Mouse (Mus musculus): ENCODE results near the gene Manbal.

DNA sequence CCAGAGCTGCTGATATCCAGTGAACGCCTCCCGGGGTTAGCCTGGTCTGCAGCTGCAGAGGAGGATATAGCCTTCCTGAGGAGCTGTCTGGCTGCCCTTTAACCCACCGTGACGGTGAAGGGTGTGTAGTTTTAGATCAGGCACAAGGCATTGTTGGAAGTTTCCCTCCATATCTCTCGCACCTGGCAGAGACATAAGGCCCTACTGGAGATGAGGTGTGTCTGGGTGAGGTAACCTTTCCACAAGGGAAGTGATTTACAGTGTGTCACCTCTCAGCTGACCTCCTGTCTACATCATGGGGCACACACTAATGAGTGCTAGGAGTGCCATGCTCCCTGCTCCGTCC lies 58.2 kb downstream of the Manbal start:
- TF ChIP-seq CTCF (IDR thresholded peaks at IDR 0.05; ENCODE audit: borderline replicate concordance, control insufficient read depth, extremely low read depth, insufficient read depth, low read length, poor library complexity): no peak
- TF ChIP-seq POLR2A (IDR thresholded peaks at IDR 0.05; ENCODE audit: control insufficient read depth, extremely low read depth, insufficient read depth, low read length, poor library complexity): no peak

Data from thymus, adult 2 months (tissue).